Mouse (Mus musculus) MEL (cell line): Measurements from ENCODE around the gene Utp11. TPM values are rescaled to one million over a fixed set of nuclear protein-coding genes. Genes with fewer than 3 reads are reported as not detected.

Source experiments
- DNase-seq: peaks from one replicate; pipeline ENCODE4 v3.0.0; 2011; ENCODE audit warnings: low read depth, low spot score
- H3K27ac ChIP-seq: 2 replicates; pipeline ENCODE4 v1.5.1; 2012; ENCODE audit warnings: low read depth, mild to moderate bottlenecking, control low read depth, low read length, moderate library complexity; ENCODE audit not compliant: control insufficient read depth
- H3K27me3 ChIP-seq, 2 experiments: fragments of 150-350 bp in 1 of 2; sonication (generic) in 1 of 2; 2 replicates each; pipeline ENCODE4 v1.6.1; 2012; ENCODE audit warnings: low read length in 2 of 2, mild to moderate bottlenecking in 2 of 2, improper control_type of control experiment in 1 of 2, moderate library complexity in 1 of 2; ENCODE audit not compliant: insufficient read depth in 2 of 2, control insufficient read depth in 1 of 2
- H3K36me3 ChIP-seq, 2 experiments: 2 replicates each; pipeline ENCODE4 v1.6.1; 2012 to 2014; ENCODE audit warnings: low read length in 2 of 2, improper control_type of control experiment in 1 of 2, inconsistent platforms in 1 of 2, mild to moderate bottlenecking in 1 of 2; ENCODE audit not compliant: insufficient read depth in 2 of 2, control insufficient read depth in 1 of 2
- H3K4me1 ChIP-seq, 2 experiments: fragments of 150-350 bp in 1 of 2; sonication (generic) in 1 of 2; 2 replicates each; pipeline ENCODE4 v1.6.1; 2012; ENCODE audit warnings: low read length in 2 of 2, improper control_type of control experiment in 1 of 2, mild to moderate bottlenecking in 1 of 2; ENCODE audit not compliant: insufficient read depth in 2 of 2, control insufficient read depth in 1 of 2
- H3K4me3 ChIP-seq, 2 experiments: fragments of 150-350 bp in 1 of 2; sonication (generic) in 1 of 2; 2 replicates each; pipeline ENCODE4 v1.5.1; 2012; ENCODE audit warnings: low read depth in 2 of 2, low read length in 2 of 2, mild to moderate bottlenecking in 2 of 2, moderate library complexity in 2 of 2, control low read depth in 1 of 2, improper control_type of control experiment in 1 of 2; ENCODE audit not compliant: control insufficient read depth in 1 of 2, insufficient read depth in 1 of 2
- H3K79me2 ChIP-seq: 2 replicates; pipeline ENCODE4 v1.6.1; 2012; ENCODE audit warnings: mild to moderate bottlenecking, low read length, moderate library complexity; ENCODE audit not compliant: control insufficient read depth, poor library complexity, insufficient read depth
- H3K9ac ChIP-seq: 2 replicates; pipeline ENCODE4 v1.6.1; 2012; ENCODE audit warnings: low read depth, mild to moderate bottlenecking, control low read depth, low read length, moderate library complexity; ENCODE audit not compliant: control insufficient read depth, poor library complexity, severe bottlenecking
- H3K9me3 ChIP-seq: fragments of 150-350 bp; sonication (generic); replicated peaks from 2 replicates; pipeline ENCODE4 v1.6.1; 2012; ENCODE audit warnings: mild to moderate bottlenecking, low read length, improper control_type of control experiment, moderate library complexity; ENCODE audit not compliant: insufficient read depth
- CTCF ChIP-seq, 3 experiments: IDR thresholded peaks in 2 of 3; conservative IDR thresholded peaks in 1 of 3; 2 replicates each; pipeline ENCODE4 v1.5.1; 2011 to 2012; ENCODE audit warnings: low read length in 3 of 3, low read depth in 2 of 3, mild to moderate bottlenecking in 2 of 3, improper control_type of control experiment in 1 of 3, inconsistent platforms in 1 of 3, mixed read lengths in 1 of 3, moderate library complexity in 1 of 3; ENCODE audit not compliant: control insufficient read depth in 1 of 3, insufficient read depth in 1 of 3, poor library complexity in 1 of 3, severe bottlenecking in 1 of 3
- E2F4 ChIP-seq: IDR thresholded peaks from 2 replicates; pipeline ENCODE4 v1.6.1; 2011; ENCODE audit warnings: low read depth, low read length, improper control_type of control experiment, borderline replicate concordance
- ELF1 ChIP-seq: IDR thresholded peaks from 2 replicates; pipeline ENCODE4 v1.6.1; 2014; ENCODE audit warnings: low read depth, mild to moderate bottlenecking, inconsistent platforms, low read length, improper control_type of control experiment, moderate library complexity
- EP300 ChIP-seq, 2 experiments: IDR thresholded peaks; 2 replicates each; pipeline ENCODE4 v1.6.1; 2011; ENCODE audit warnings: improper control_type of control experiment in 2 of 2, low read length in 2 of 2, low read depth in 1 of 2, mild to moderate bottlenecking in 1 of 2
- ETS1 ChIP-seq: IDR thresholded peaks from 2 replicates; pipeline ENCODE4 v1.6.1; 2012; ENCODE audit warnings: low read depth, mild to moderate bottlenecking, inconsistent platforms, low read length, improper control_type of control experiment, moderate library complexity
- GABPA ChIP-seq: IDR thresholded peaks from 2 replicates; pipeline ENCODE4 v1.6.1; 2012; ENCODE audit warnings: low read depth, mild to moderate bottlenecking, inconsistent platforms, low read length, improper control_type of control experiment, moderate library complexity
- GATA1 ChIP-seq: IDR thresholded peaks from 2 replicates; pipeline ENCODE4 v1.6.1; 2011; ENCODE audit warnings: low read depth, low read length, improper control_type of control experiment
- JUND ChIP-seq: IDR thresholded peaks from 2 replicates; pipeline ENCODE4 v1.6.1; 2011; ENCODE audit warnings: low read depth, mild to moderate bottlenecking, improper control_type of control experiment, low read length
- KAT2A ChIP-seq: conservative IDR thresholded peaks from 2 replicates; pipeline ENCODE4 v1.6.1; 2012; ENCODE audit warnings: low read depth, low read length, improper control_type of control experiment, inconsistent platforms
- MAFK ChIP-seq: IDR thresholded peaks from 2 replicates; pipeline ENCODE4 v1.6.1; 2011; ENCODE audit warnings: low read depth, mild to moderate bottlenecking, low read length, improper control_type of control experiment, borderline replicate concordance
- MAX ChIP-seq: IDR thresholded peaks from 2 replicates; pipeline ENCODE4 v1.6.1; 2011; ENCODE audit warnings: low read length, improper control_type of control experiment
- MEF2A ChIP-seq: IDR thresholded peaks from 2 replicates; pipeline ENCODE4 v1.6.1; 2014; ENCODE audit warnings: low read depth, mild to moderate bottlenecking, inconsistent platforms, low read length, improper control_type of control experiment; ENCODE audit not compliant: poor library complexity, insufficient replicate concordance, severe bottlenecking; ENCODE audit errors: extremely low read depth
- MXI1 ChIP-seq: IDR thresholded peaks from 2 replicates; pipeline ENCODE4 v1.6.1; 2011; ENCODE audit warnings: mild to moderate bottlenecking, low read depth, low read length, improper control_type of control experiment
- MYB ChIP-seq: IDR thresholded peaks from 2 replicates; pipeline ENCODE4 v1.6.1; 2011; ENCODE audit warnings: mild to moderate bottlenecking, low read depth, low read length, improper control_type of control experiment
- MYC ChIP-seq: IDR thresholded peaks from 2 replicates; pipeline ENCODE4 v1.6.1; 2011; ENCODE audit warnings: low read depth, mild to moderate bottlenecking, low read length, improper control_type of control experiment, moderate library complexity
- NELFE ChIP-seq: IDR thresholded peaks from 2 replicates; pipeline ENCODE4 v1.6.1; 2011; ENCODE audit warnings: low read depth, low read length, improper control_type of control experiment
- POLR2AphosphoS2 ChIP-seq: IDR thresholded peaks from 2 replicates; pipeline ENCODE4 v1.6.1; 2011; ENCODE audit warnings: low read length, improper control_type of control experiment
- RAD21 ChIP-seq: IDR thresholded peaks from 2 replicates; pipeline ENCODE4 v1.6.1; 2011; ENCODE audit warnings: mild to moderate bottlenecking, low read depth, low read length, improper control_type of control experiment
- RCOR1 ChIP-seq: IDR thresholded peaks from 2 replicates; pipeline ENCODE4 v1.6.1; 2012; ENCODE audit warnings: low read depth, mild to moderate bottlenecking, inconsistent platforms, low read length, improper control_type of control experiment
- USF1 ChIP-seq: IDR thresholded peaks from 2 replicates; pipeline ENCODE4 v1.6.1; 2014; ENCODE audit warnings: low read depth, mild to moderate bottlenecking, inconsistent platforms, low read length, improper control_type of control experiment, moderate library complexity
- ZKSCAN1 ChIP-seq: IDR thresholded peaks from 2 replicates; pipeline ENCODE4 v1.6.1; 2012; ENCODE audit warnings: low read depth, mild to moderate bottlenecking, inconsistent platforms, low read length, improper control_type of control experiment, moderate library complexity
- ZNF384 ChIP-seq: IDR thresholded peaks from 2 replicates; pipeline ENCODE4 v1.6.1; 2012; ENCODE audit warnings: low read depth, mild to moderate bottlenecking, inconsistent platforms, low read length, improper control_type of control experiment
- polyA plus RNA-seq, 2 experiments: library from polyadenylated mRNA; stranded (reverse) in 1 of 2; unstranded in 1 of 2; fragments of >175 nt in 1 of 2; fragments of >200 nt in 1 of 2; gene quantifications; 2 replicates each; pipeline versions ENCODE4 v1.2.1 to v1.2.4; 2012; ENCODE audit warnings: low replicate concordance in 2 of 2, low read depth in 1 of 2; ENCODE audit not compliant: insufficient read length in 2 of 2, insufficient read depth in 1 of 2, missing spikeins in 1 of 2
- total RNA-seq: library from RNA; depleted of rRNA; stranded (reverse); fragments of 300-350 nt; gene quantifications from 2 replicates; pipeline ENCODE4 v1.2.3, GENCODE M21; 2012

Utp11 gene
- total and polyA plus RNA-seq, 3 experiments = 68.3 to 86.9 TPM; not detected in 1

GRCm38 (mm10) chr4:124692416-124692861 is 961 bp downstream of the Utp11 start:
- peak overlapping the region; percentile 93 for H3K9ac ChIP-seq
- peaks cover 2 to 24% of the 10 kb centered on the region in 2 experiments for H3K36me3 ChIP-seq
- peaks cover 2 to 25% of the 10 kb centered on the region in 2 experiments; a peak in 3 of 4 replicates for H3K4me1 ChIP-seq
- peaks cover 43% of the 10 kb centered on the region for H3K79me2 ChIP-seq
- no peak for TF ChIP-seq KAT2A
- peak; percentile 76 for TF ChIP-seq ZNF384
- H3K9me3 ChIP-seq = no peaks in the 10 kb centered on the region
- DNase-seq = peak; percentile 51
- H3K27me3 ChIP-seq = no peaks in the 10 kb centered on the region
- H3K27ac ChIP-seq = peak overlapping the region; percentile 62
- H3K4me3 ChIP-seq = peak overlapping the region; percentile 91 to 99

- Histone ChIP-seq H3K27ac (peak overlapping the region; percentile 35; the same call in 1 of the 2 replicates), H3K9ac (peak overlapping the region; percentile 93), H3K4me1 (peaks cover 2 to 25% of the 10 kb centered on the region in 2 experiments; a peak in 3 of 4 replicates), H3K36me3 (peaks cover 2 to 24% of the 10 kb centered on the region in 2 experiments), H3K27me3 (no peaks in the 10 kb centered on the region), H3K4me3 (peak overlapping the region; percentile 10 to 20; a peak in 3 of 4 replicates), H3K9me3 (no peaks in the 10 kb centered on the region), H3K79me2 (peaks cover 46% of the 10 kb centered on the region)
- DNase-seq = peak; percentile 60
- 0 out of 2 replicates have a peak, but pooled peaks have one; percentile 29 for TF ChIP-seq MYC
- peak; percentile 58 for TF ChIP-seq MXI1
- no peak for TF ChIP-seq ETS1
- TF ChIP-seq KAT2A = no peak
- TF ChIP-seq EP300 (IDR thresholded peaks at IDR 0.05; ENCODE audit: low read depth in 1 of 2, low read length in 2 of 2) = 0 out of 4 replicates have a peak, but pooled peaks of 1 of the 2 experiments have one; percentile 3
- 0 out of 2 replicates have a peak, but pooled peaks have one; percentile 1 for TF ChIP-seq ZNF384
- TF ChIP-seq GATA1 = peak; percentile 0; the same call in 1 of the 2 replicates
These were observed 1.9 kb downstream of the Utp11 start for GRCm38 (mm10) chr4:124691455-124691854.

GRCm38 (mm10) chr4:124685897-124686402 is 7.5 kb downstream of the Utp11 start:
- Histone ChIP-seq H3K4me1 (peaks cover 0 to 3% of the 10 kb centered on the region in 2 experiments; a peak in 2 of 4 replicates), H3K27me3 (no peaks in the 10 kb centered on the region), H3K4me3 (no peak overlapping the region), H3K36me3 (peaks cover 8 to 33% of the 10 kb centered on the region in 2 experiments), H3K9me3 (no peaks in the 10 kb centered on the region), H3K9ac (no peak overlapping the region), H3K79me2 (peaks cover 23% of the 10 kb centered on the region), H3K27ac (no peak overlapping the region)
- TF ChIP-seq E2F4 (no peak), MEF2A (no peak), RAD21 (no peak), POLR2AphosphoS2 (no peak), ZKSCAN1 (no peak), NELFE (no peak), MXI1 (no peak), MAX (no peak), CTCF (IDR thresholded peaks at IDR 0.05 in 2 of 3, conservative IDR thresholded peaks at IDR 0.05 in 1 of 3; ENCODE audit: control insufficient read depth in 1 of 3, insufficient read depth in 1 of 3, low read depth in 2 of 3, low read length in 3 of 3, poor library complexity in 1 of 3, severe bottlenecking in 1 of 3) (no peak), USF1 (no peak), RCOR1 (no peak), JUND (no peak), ELF1 (no peak), MAFK (no peak), GABPA (no peak), MYB (no peak), ZNF384 (no peak)
- DNase-seq = no peak
